Mouse (Mus musculus) embryonic facial prominence, embryonic 13.5 days (tissue): Measurements from ENCODE around the gene Rprd1b. TPM values are rescaled to one million over a fixed set of nuclear protein-coding genes. Genes with fewer than 3 reads are reported as not detected.

ENCODE experiments used
- ATAC-seq: fragments of 200-750 bp; cut with Nextera tagmentation; 2 replicates; pipeline ENCODE4 v1.8.0; 2017; ENCODE audit warnings: low read depth; ENCODE audit not compliant: insufficient number of reproducible peaks, insufficient read depth, low FRiP score, low TSS enrichment
- H3K27ac ChIP-seq: fragments of 300-500 bp; sonication (generic); 2 replicates; pipeline ENCODE4 v1.5.1; 2015; ENCODE audit warnings: moderate library complexity, mild to moderate bottlenecking, inconsistent platforms
- H3K27me3 ChIP-seq: fragments of 300-500 bp; sonication (generic); 2 replicates; pipeline ENCODE4 v1.6.1; 2015; ENCODE audit warnings: mild to moderate bottlenecking, inconsistent platforms
- H3K36me3 ChIP-seq: fragments of 300-500 bp; sonication (generic); 2 replicates; pipeline ENCODE4 v1.6.1; 2015; ENCODE audit warnings: mild to moderate bottlenecking, inconsistent platforms
- H3K4me1 ChIP-seq: fragments of 300-500 bp; sonication (generic); 2 replicates; pipeline ENCODE4 v1.6.1; 2015; ENCODE audit warnings: inconsistent platforms
- H3K4me2 ChIP-seq: fragments of 300-500 bp; sonication (generic); 2 replicates; pipeline ENCODE4 v1.6.1; 2015; ENCODE audit warnings: moderate library complexity, mild to moderate bottlenecking, inconsistent platforms
- H3K4me3 ChIP-seq: fragments of 300-500 bp; sonication (generic); 2 replicates; pipeline ENCODE4 v1.5.1; 2015; ENCODE audit warnings: mild to moderate bottlenecking, inconsistent platforms
- H3K9ac ChIP-seq: fragments of 300-500 bp; sonication (generic); 2 replicates; pipeline ENCODE4 v1.6.1; 2015; ENCODE audit warnings: mild to moderate bottlenecking, inconsistent platforms
- H3K9me3 ChIP-seq: fragments of 300-500 bp; sonication (generic); 2 replicates; pipeline ENCODE4 v1.6.1; 2016; ENCODE audit warnings: inconsistent platforms
- WGBS: fragments of 180-500 bp; shearing (Covaris S2); methylation state at CpG from one replicate; pipeline ENCODE4 v1.1.7; 2015; ENCODE audit warnings: mixed read lengths; 5-methylcytosine and 5-hydroxymethylcytosine counted together
- polyA plus RNA-seq: library from polyadenylated mRNA; unstranded; fragments of >200 nt; fragmentation: Nextera tagmentation; extraction: Ambion mirVana; gene quantifications from 2 replicates; pipeline ENCODE4 v1.2.1, GENCODE M21; 2015

Gene Rprd1b
- 50.4 and 50.8 TPM in 2 replicates for polyA plus RNA-seq

GRCm38 (mm10) chr2:158028354-158028863 lies at the start of gene Rprd1b, which contains the start of gene Tti1:
Gene Rprd1b (plus strand): TSS chr2:158028497.
Gene Tti1 (minus strand): TSS chr2:158028433.
- Histone ChIP-seq H3K27me3 (no peaks in the 10 kb centered on the region), H3K36me3 (no peaks in the 10 kb centered on the region), H3K4me2 (peak within 1 kb of the TSS; percentile 64), H3K9ac (peak within 1 kb of the TSS; percentile 96), H3K27ac (peak within 1 kb of the TSS; percentile 96), H3K4me1 (peaks cover 29% of the 10 kb centered on the region), H3K9me3 (no peaks in the 10 kb centered on the region), H3K4me3 (peak within 1 kb of the TSS; percentile 99)
- peak; percentile 89 for ATAC-seq
- 0% methylated on average over 52 of the region's 52 CpGs for WGBS

GRCm38 (mm10) chr2:157979241-157979640 lies 49.1 kb upstream of the Rprd1b start:
- ATAC-seq, result no peak
- Histone ChIP-seq H3K9ac (no peak overlapping the region), H3K9me3 (no peaks in the 10 kb centered on the region), H3K4me1 (peaks cover 17% of the 10 kb centered on the region), H3K27me3 (peaks cover 21% of the 10 kb centered on the region), H3K27ac (no peak overlapping the region), H3K4me3 (no peak overlapping the region), H3K36me3 (peaks cover 14% of the 10 kb centered on the region), H3K4me2 (no peak overlapping the region)
- WGBS, result 60% methylated on average over 5 of the region's 5 CpGs

GRCm38 (mm10) chr2:157982727-157983126 lies 45.6 kb upstream of the Rprd1b start:
- no peak for ATAC-seq
- H3K4me3 ChIP-seq, result no peak overlapping the region
- H3K4me1 ChIP-seq, result no peaks in the 10 kb centered on the region
- no peak overlapping the region for H3K9ac ChIP-seq
- no peaks in the 10 kb centered on the region for H3K9me3 ChIP-seq
- peaks cover 31% of the 10 kb centered on the region for H3K36me3 ChIP-seq
- 88% methylated on average over 3 of the region's 3 CpGs for WGBS
- H3K27me3 ChIP-seq, result no peaks in the 10 kb centered on the region
- H3K4me2 ChIP-seq, result no peak overlapping the region
- H3K27ac ChIP-seq, result no peak overlapping the region

- Histone ChIP-seq H3K9me3 (no peaks in the 10 kb centered on the region), H3K27ac (no peak overlapping the region), H3K27me3 (no peaks in the 10 kb centered on the region), H3K36me3 (peaks cover 31% of the 10 kb centered on the region), H3K4me1 (no peaks in the 10 kb centered on the region), H3K9ac (no peak overlapping the region), H3K4me2 (no peak overlapping the region), H3K4me3 (no peak overlapping the region)
- WGBS, result 88% methylated on average over 4 of the region's 4 CpGs
- no peak for ATAC-seq
Measured at GRCm38 (mm10) chr2:157983276-157983675, 45.0 kb upstream of the Rprd1b start.

- Histone ChIP-seq H3K9ac (no peak overlapping the region), H3K4me3 (no peak overlapping the region), H3K36me3 (peaks cover 34% of the 10 kb centered on the region), H3K4me2 (no peak overlapping the region), H3K9me3 (no peaks in the 10 kb centered on the region), H3K27ac (no peak overlapping the region), H3K27me3 (no peaks in the 10 kb centered on the region), H3K4me1 (no peaks in the 10 kb centered on the region)
- 84% methylated on average over 4 of the region's 4 CpGs for WGBS
- ATAC-seq, result no peak
Measured at GRCm38 (mm10) chr2:157985611-157986010, 42.7 kb upstream of the Rprd1b start.

- no peak for ATAC-seq
- H3K36me3 ChIP-seq, result peaks cover 38% of the 10 kb centered on the region
- H3K4me1 ChIP-seq, result no peaks in the 10 kb centered on the region
- H3K9ac ChIP-seq, result no peak overlapping the region
- H3K4me3 ChIP-seq, result no peak overlapping the region
- H3K9me3 ChIP-seq, result no peaks in the 10 kb centered on the region
- H3K27me3 ChIP-seq, result no peaks in the 10 kb centered on the region
- 83% methylated on average over 6 of the region's 6 CpGs for WGBS
- H3K4me2 ChIP-seq, result no peak overlapping the region
- H3K27ac ChIP-seq, result no peak overlapping the region
Measured at GRCm38 (mm10) chr2:157986235-157986634, 42.1 kb upstream of the Rprd1b start.

GRCm38 (mm10) chr2:157988416-157989190 lies 39.7 kb upstream of the Rprd1b start:
- no peaks in the 10 kb centered on the region for H3K27me3 ChIP-seq
- peaks cover 48% of the 10 kb centered on the region for H3K36me3 ChIP-seq
- H3K4me2 ChIP-seq, result no peak overlapping the region
- H3K4me1 ChIP-seq, result no peaks in the 10 kb centered on the region
- no peak for ATAC-seq
- WGBS, result 82% methylated on average over 7 of the region's 7 CpGs
- H3K4me3 ChIP-seq, result no peak overlapping the region
- no peaks in the 10 kb centered on the region for H3K9me3 ChIP-seq
- H3K27ac ChIP-seq, result no peak overlapping the region
- no peak overlapping the region for H3K9ac ChIP-seq

- Histone ChIP-seq H3K4me1 (no peaks in the 10 kb centered on the region), H3K36me3 (peaks cover 59% of the 10 kb centered on the region), H3K9me3 (no peaks in the 10 kb centered on the region), H3K27me3 (no peaks in the 10 kb centered on the region), H3K4me3 (no peak overlapping the region), H3K9ac (no peak overlapping the region), H3K4me2 (no peak overlapping the region), H3K27ac (no peak overlapping the region)
- no peak for ATAC-seq
- 87% methylated on average over 2 of the region's 2 CpGs for WGBS
Measured at GRCm38 (mm10) chr2:157989946-157990345, 38.4 kb upstream of the Rprd1b start.

GRCm38 (mm10) chr2:157991026-157991425 lies 37.3 kb upstream of the Rprd1b start:
- no peak overlapping the region for H3K4me2 ChIP-seq
- H3K27me3 ChIP-seq, result no peaks in the 10 kb centered on the region

GRCm38 (mm10) chr2:157992501-157992900 lies 35.8 kb upstream of the Rprd1b start:
- H3K4me1 ChIP-seq, result no peaks in the 10 kb centered on the region
- H3K36me3 ChIP-seq, result peaks cover 66% of the 10 kb centered on the region
- 94% methylated on average over 4 of the region's 4 CpGs for WGBS
- no peak overlapping the region for H3K27ac ChIP-seq
- H3K9me3 ChIP-seq, result no peaks in the 10 kb centered on the region
- no peak overlapping the region for H3K4me3 ChIP-seq
- no peak for ATAC-seq
- no peaks in the 10 kb centered on the region for H3K27me3 ChIP-seq
- no peak overlapping the region for H3K4me2 ChIP-seq
- H3K9ac ChIP-seq, result no peak overlapping the region

More at GRCm38 (mm10) chr2:157991026-157991425, 37.3 kb upstream of the Rprd1b start:
- no peak for ATAC-seq
- 84% methylated on average over 6 of the region's 6 CpGs for WGBS
- Histone ChIP-seq H3K9me3 (no peaks in the 10 kb centered on the region), H3K4me3 (no peak overlapping the region), H3K27ac (no peak overlapping the region), H3K9ac (no peak overlapping the region), H3K4me1 (no peaks in the 10 kb centered on the region), H3K36me3 (peaks cover 62% of the 10 kb centered on the region)

GRCm38 (mm10) chr2:157998817-157999216 lies 29.5 kb upstream of the Rprd1b start:
- no peaks in the 10 kb centered on the region for H3K4me1 ChIP-seq
- no peaks in the 10 kb centered on the region for H3K9me3 ChIP-seq
- 83% methylated on average over 3 of the region's 3 CpGs for WGBS
- H3K9ac ChIP-seq, result no peak overlapping the region
- no peak overlapping the region for H3K27ac ChIP-seq
- H3K4me3 ChIP-seq, result no peak overlapping the region
- peaks cover 47% of the 10 kb centered on the region for H3K36me3 ChIP-seq
- no peaks in the 10 kb centered on the region for H3K27me3 ChIP-seq
- ATAC-seq, result no peak
- H3K4me2 ChIP-seq, result no peak overlapping the region

- 72% methylated on average over 6 of the region's 6 CpGs for whole genome bisulfite sequencing
- no peak for ATAC-seq
- Histone ChIP-seq H3K4me1 (no peaks in the 10 kb centered on the region), H3K9me3 (no peaks in the 10 kb centered on the region), H3K27me3 (no peaks in the 10 kb centered on the region), H3K9ac (no peak overlapping the region), H3K36me3 (peaks cover 58% of the 10 kb centered on the region), H3K4me2 (no peak overlapping the region), H3K4me3 (no peak overlapping the region), H3K27ac (no peak overlapping the region)
Measured at GRCm38 (mm10) chr2:158004620-158005019, 23.7 kb upstream of the Rprd1b start.
